ENCODE assay signal across 8 mouse cellular contexts in the genomic region with DNA sequence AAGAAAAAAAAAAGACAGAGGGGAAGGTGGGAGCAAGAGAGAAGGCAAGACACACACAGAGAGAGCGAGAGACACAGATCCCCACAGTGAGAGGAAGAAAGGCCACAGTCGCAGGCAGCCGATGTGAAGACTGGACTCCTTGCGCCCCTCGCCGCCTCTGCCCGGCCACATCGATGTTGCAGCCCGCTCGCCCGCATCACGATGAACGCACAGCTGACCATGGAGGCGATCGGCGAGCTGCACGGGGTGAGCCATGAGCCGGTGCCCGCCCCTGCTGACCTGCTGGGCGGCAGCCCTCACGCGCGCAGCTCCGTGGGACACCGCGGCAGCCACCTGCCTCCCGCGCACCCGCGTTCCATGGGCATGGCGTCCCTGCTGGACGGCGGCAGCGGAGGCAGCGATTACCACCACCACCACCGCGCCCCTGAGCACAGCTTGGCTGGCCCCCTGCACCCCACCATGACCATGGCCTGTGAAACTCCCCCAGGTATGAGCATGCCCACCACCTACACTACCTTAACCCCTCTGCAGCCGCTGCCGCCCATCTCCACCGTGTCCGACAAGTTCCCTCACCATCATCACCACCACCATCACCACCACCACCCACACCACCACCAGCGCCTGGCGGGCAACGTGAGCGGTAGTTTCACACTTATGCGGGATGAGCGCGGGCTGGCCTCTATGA. TPM values are rescaled to one million over a fixed set of nuclear protein-coding genes. Genes with fewer than 3 reads are reported as not detected.
A peak's percentile ranks its signal among the peaks of the same experiment; 100 is the strongest.
DNase-seq lines count a peak whose midpoint lies in the region; ATAC-seq and TF ChIP-seq lines count a peak whose summit lies in the region.

No protein-coding gene starts in this region.

- no peak overlapping the region for H3K27ac ChIP-seq in kidney, embryonic 16.5 days (ENCODE audit: low read length)
- no peak overlapping the region for H3K27ac ChIP-seq in embryonic facial prominence, embryonic 11.5 days (replicated peaks; ENCODE audit: low read depth, low read length)
- H3K27ac ChIP-seq in hindbrain, embryonic 16.5 days (ENCODE audit: low read depth, low read length), result peak overlapping the region; percentile 36; the same call in 1 of the 2 replicates

- H3K4me2 ChIP-seq in kidney, embryonic 16.5 days (replicated peaks; ENCODE audit: low read depth, low read length), result peak overlapping the region; percentile 74
- peak overlapping the region; percentile 70 for H3K4me2 ChIP-seq in embryonic facial prominence, embryonic 11.5 days (ENCODE audit: low read depth, low read length)
- H3K4me2 ChIP-seq in hindbrain, embryonic 16.5 days (ENCODE audit: low read length), result peak overlapping the region; percentile 86
- peak overlapping the region; percentile 6 for H3K4me2 ChIP-seq in myocyte (ENCODE audit: low read depth)

- no peaks in the 10 kb centered on the region for H3K36me3 ChIP-seq in kidney, embryonic 16.5 days (ENCODE audit: insufficient read depth, low read length)
- H3K36me3 ChIP-seq in embryonic facial prominence, embryonic 11.5 days (replicated peaks; ENCODE audit: control insufficient read depth, insufficient read depth, low read depth, low read length), result no peaks in the 10 kb centered on the region
- no peaks in the 10 kb centered on the region for H3K36me3 ChIP-seq in hindbrain, embryonic 16.5 days (ENCODE audit: control insufficient read depth, insufficient read depth, low read length)
- no peaks in the 10 kb centered on the region for H3K36me3 ChIP-seq in myocyte (ENCODE audit: control insufficient read depth, insufficient read depth)

- no peak overlapping the region for H3ac ChIP-seq in myocyte (ENCODE audit: control insufficient read depth, insufficient read length)

- H3K27me3 ChIP-seq in kidney, embryonic 16.5 days (ENCODE audit: insufficient read depth, low read length), result peaks cover 99% of the 10 kb centered on the region
- peaks cover 90% of the 10 kb centered on the region for H3K27me3 ChIP-seq in embryonic facial prominence, embryonic 11.5 days (ENCODE audit: control insufficient read depth, insufficient read depth, low read length)
- H3K27me3 ChIP-seq in hindbrain, embryonic 16.5 days (replicated peaks; ENCODE audit: control insufficient read depth, insufficient read depth, low read length), result peaks cover 52% of the 10 kb centered on the region
- peaks cover 78% of the 10 kb centered on the region for H3K27me3 ChIP-seq in myocyte (ENCODE audit: control insufficient read depth, insufficient read depth, insufficient read length)

- under 1% methylated on average over 48 of the region's 48 CpGs for WGBS in kidney, embryonic 16.5 days
- WGBS in embryonic facial prominence, embryonic 11.5 days, result under 1% methylated on average over 42 of the region's 48 CpGs
- WGBS in hindbrain, embryonic 16.5 days, result under 1% methylated on average over 47 of the region's 48 CpGs

- H3K9ac ChIP-seq in kidney, embryonic 16.5 days (replicated peaks; ENCODE audit: low read length), result no peak overlapping the region; the same call in 1 of the 2 replicates
- H3K9ac ChIP-seq in embryonic facial prominence, embryonic 11.5 days (replicated peaks; ENCODE audit: low read length), result peak overlapping the region; percentile 40
- peak overlapping the region; percentile 62 for H3K9ac ChIP-seq in hindbrain, embryonic 16.5 days (ENCODE audit: low read depth, low read length)

- H3K4me1 ChIP-seq in kidney, embryonic 16.5 days (ENCODE audit: insufficient read depth, low read length), result peaks cover 23% of the 10 kb centered on the region
- peaks cover 5% of the 10 kb centered on the region for H3K4me1 ChIP-seq in embryonic facial prominence, embryonic 11.5 days (ENCODE audit: control insufficient read depth, insufficient read depth, low read length)
- peaks cover 22% of the 10 kb centered on the region for H3K4me1 ChIP-seq in hindbrain, embryonic 16.5 days (ENCODE audit: control insufficient read depth, insufficient read depth, low read depth, low read length)

- H3K4me3 ChIP-seq in kidney, embryonic 16.5 days (ENCODE audit: low read length), result peak overlapping the region; percentile 51
- peak overlapping the region; percentile 37 for H3K4me3 ChIP-seq in embryonic facial prominence, embryonic 11.5 days (ENCODE audit: low read depth, low read length)
- peak overlapping the region; percentile 51 for H3K4me3 ChIP-seq in hindbrain, embryonic 16.5 days (ENCODE audit: low read length)
- H3K4me3 ChIP-seq in myocyte, result no peak overlapping the region

- TF ChIP-seq POLR2A in myocyte (IDR thresholded peaks at IDR 0.05; ENCODE audit: insufficient read length, low read depth), result no peak

- H3K79me2 ChIP-seq in myocyte (ENCODE audit: control insufficient read depth, insufficient read depth), result no peaks in the 10 kb centered on the region

- DNase-seq in kidney, adult 9 months, result no peak
- no peak for DNase-seq in embryonic facial prominence, embryonic 11.5 days (ENCODE audit: low spot score)
- no peak for DNase-seq in cerebellum, postnatal 36 days
- no peak for DNase-seq in urinary bladder, postnatal 10 days (ENCODE audit: low spot score)
- DNase-seq in frontal cortex, postnatal 10 days (ENCODE audit: low spot score in 2 of 2), result no peak

- no peaks in the 10 kb centered on the region for H3K9me3 ChIP-seq in kidney, embryonic 16.5 days (ENCODE audit: low read length)
- no peaks in the 10 kb centered on the region for H3K9me3 ChIP-seq in embryonic facial prominence, embryonic 11.5 days (replicated peaks; ENCODE audit: control insufficient read depth, low read length)
- no peaks in the 10 kb centered on the region for H3K9me3 ChIP-seq in hindbrain, embryonic 16.5 days (ENCODE audit: control insufficient read depth, low read length)

- no peak for ATAC-seq in kidney, embryonic 16.5 days (ENCODE audit: low FRiP score, low TSS enrichment)
- ATAC-seq in embryonic facial prominence, embryonic 11.5 days (replicated peaks; ENCODE audit: insufficient number of reproducible peaks, low FRiP score, low TSS enrichment, low read depth), result 0 out of 2 replicates have a peak, but pooled peaks have one; percentile 10
- ATAC-seq in hindbrain, embryonic 16.5 days, result peak; percentile 19; the same call in 1 of the 2 replicates

TF ChIP-seq in myocyte, 11 proteins besides CTCF, POLR2A, EP300 and RAD21:
- TF ChIP-seq MAX (IDR thresholded peaks at IDR 0.05; ENCODE audit: low read depth), result no peak
- TF ChIP-seq POLR2AphosphoS2 (IDR thresholded peaks at IDR 0.05; ENCODE audit: insufficient read length, low read depth), result no peak
- no peak for TF ChIP-seq CEBPB (IDR thresholded peaks at IDR 0.05; ENCODE audit: insufficient read depth, poor library complexity, severe bottlenecking)

RNA-seq across cellular contexts. Expression of gene Onecut1, which starts 0.5 kb away (rescaled TPM):
- polyA plus RNA-seq in kidney, embryonic 16.5 days (2015; fragmentation: Nextera tagmentation; extraction: Ambion mirVana), result 0.05 and 0.06 TPM in 2 replicates
- polyA plus RNA-seq in embryonic facial prominence, embryonic 11.5 days (2014; fragmentation: Nextera tagmentation; extraction: Ambion mirVana), result 0.81 and 1.6 TPM in 2 replicates
- 3.4 and 4.6 TPM in 2 replicates for polyA plus RNA-seq in hindbrain, embryonic 16.5 days (2015; fragmentation: Nextera tagmentation; extraction: Ambion mirVana)
- polyA plus RNA-seq in myocyte (2012; fragmentation: generic; extraction: Trizol), result not detected

Comparison
In these comparisons a context has a peak if more than half of its experiments do, and no peak if none do; other contexts are left out.
1. H3K4me2 ChIP-seq: peak in every context shown above with its lines; median percentile 86 in hindbrain, embryonic 16.5 days; 74 in kidney, embryonic 16.5 days; 70 in embryonic facial prominence, embryonic 11.5 days; 6 in myocyte.